Mouse (Mus musculus) adrenal gland, adult (tissue): ENCODE measurements around the gene Ube2g2.
A peak's percentile ranks its signal among the peaks of the same experiment; 100 is the strongest.

Experiments
- DNase-seq, 2 experiments: peaks; one replicate each; pipeline ENCODE4 v3.0.0; 2022 to 2023; ENCODE audit warnings: low spot score in 1 of 2; ENCODE audit not compliant: inconsistent age in 2 of 2

Gene Ube2g2

GRCm38 (mm10) chr10:77622055-77622988 is at the start of gene Ube2g2:
Gene Ube2g2, plus strand, starts transcription at chr10:77622275.
- peak; percentile 96 to 98 for DNase-seq

GRCm38 (mm10) chr10:77573162-77573561 is 48.9 kb upstream of the Ube2g2 start:
- no peak for DNase-seq

- DNase-seq: no peak
Measured at GRCm38 (mm10) chr10:77580027-77580920, 41.8 kb upstream of the Ube2g2 start.

DNA sequence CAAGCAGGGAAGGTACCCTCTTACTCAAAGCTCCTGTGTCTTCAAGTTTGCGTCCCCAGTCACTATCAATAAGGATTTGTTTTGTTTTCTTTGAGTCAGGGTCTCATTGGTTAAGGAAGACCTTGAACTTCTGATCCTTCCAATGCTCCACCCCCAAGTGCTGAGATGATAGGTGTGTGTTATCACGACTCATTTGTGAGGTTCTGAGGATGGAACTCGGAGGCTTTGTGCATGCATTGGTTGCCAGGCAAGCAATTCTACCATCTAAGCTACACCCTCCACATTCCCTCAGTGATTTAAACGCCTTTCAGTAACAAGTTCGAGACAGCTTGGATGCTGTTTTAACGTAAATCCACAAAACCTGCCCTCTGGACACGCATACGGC is 41.1 kb upstream of the Ube2g2 start:
- DNase-seq: no peak

GRCm38 (mm10) chr10:77581408-77582284 is 40.4 kb upstream of the Ube2g2 start, which contains the start of gene Pttg1ip:
Gene Pttg1ip, plus strand, starts transcription at chr10:77581720.
- peak; percentile 98 for DNase-seq

- DNase-seq: peak in 1 of 2 experiments; percentile 34
Measured at GRCm38 (mm10) chr10:77582285-77582618, 39.8 kb upstream of the Ube2g2 start.

DNA sequence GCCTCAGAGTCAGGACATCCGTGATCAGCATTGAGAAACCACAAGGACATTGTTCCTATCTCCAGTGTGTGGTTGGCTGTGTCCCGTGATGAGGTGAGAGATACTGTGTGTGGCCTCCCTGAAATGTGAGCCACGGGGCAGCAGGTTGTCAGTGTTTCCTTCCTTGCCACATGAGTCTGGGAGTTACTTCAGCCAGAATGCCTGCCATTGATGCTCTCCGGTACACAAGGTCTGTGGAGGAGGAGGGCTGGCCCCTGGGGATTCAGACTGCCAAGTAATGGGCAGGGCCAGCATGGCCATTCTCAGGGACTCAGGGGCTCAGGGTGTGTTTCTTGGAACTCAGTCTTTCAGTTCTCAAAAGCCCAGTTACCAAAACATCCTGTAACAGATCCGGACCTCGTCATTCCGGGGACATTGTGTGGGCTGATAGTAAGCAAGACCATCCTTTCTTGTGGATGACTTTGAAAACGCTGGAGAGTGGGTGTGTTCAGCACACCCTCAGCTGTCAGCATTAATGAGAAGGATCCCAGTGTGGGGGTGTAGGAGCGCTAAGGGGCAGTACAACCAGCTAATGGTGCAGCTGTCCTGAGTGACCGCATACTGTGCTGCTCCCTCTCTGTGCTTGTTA is 38.2 kb upstream of the Ube2g2 start:
- peak; percentile 50 to 72 for DNase-seq

GRCm38 (mm10) chr10:77586637-77587036 is 35.4 kb upstream of the Ube2g2 start:
- DNase-seq: no peak

DNA sequence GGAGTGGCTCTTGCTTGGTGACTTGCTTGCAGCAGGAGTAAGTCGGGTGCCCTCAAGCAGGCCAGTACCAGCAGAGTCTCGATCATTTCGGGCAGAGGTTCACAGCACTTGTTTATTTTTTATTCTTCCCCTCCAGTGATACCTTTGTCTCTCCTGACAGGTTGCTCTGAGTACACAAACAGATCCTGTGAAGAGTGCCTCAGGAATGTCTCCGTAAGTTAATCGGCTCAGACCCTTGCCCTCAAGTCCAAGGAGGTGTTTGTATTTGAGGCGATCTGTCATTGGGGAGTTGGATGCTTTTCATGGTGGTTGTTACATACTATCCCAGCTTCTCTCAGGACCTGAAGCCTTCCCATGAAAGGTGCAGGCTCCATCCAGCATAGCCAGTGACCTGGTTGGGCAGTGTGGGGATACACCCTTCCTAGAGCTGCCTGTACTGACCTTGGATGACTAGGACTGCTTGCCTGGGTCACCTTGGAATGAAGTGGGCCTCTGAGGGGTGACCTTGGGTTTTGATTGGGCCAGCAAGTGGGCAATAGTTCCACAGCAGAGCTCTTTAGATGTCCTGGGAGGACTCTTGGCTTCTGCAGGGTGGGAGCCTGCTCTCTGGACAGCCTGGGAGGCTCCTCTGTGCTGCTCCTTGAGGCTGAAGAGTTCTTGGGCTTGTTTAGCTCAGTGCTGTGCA is 34.8 kb upstream of the Ube2g2 start:
- peak in 1 of 2 experiments; percentile 73 for DNase-seq

DNA sequence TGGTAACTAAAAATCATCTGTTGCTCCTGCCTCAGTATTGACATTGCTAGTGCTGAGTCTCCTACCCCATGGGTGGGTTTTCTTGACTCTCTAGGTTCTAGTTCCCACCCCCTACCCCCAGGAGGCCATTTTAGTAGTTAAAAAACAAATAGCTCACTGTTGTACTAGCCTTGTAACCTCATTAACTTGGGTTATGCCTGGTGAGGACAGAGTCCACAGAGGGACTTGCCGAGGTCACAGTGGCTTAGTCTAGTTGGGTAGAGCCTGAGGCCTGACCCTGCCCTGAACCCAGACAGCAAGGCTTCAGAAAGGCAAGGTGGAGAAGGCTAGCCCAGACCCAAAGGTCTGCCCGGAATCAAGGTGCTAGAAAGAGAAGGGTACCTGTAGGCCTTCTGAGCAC is 34.0 kb upstream of the Ube2g2 start:
- no peak for DNase-seq

- DNase-seq: no peak
Measured at GRCm38 (mm10) chr10:77589117-77589516, 33.0 kb upstream of the Ube2g2 start.

DNA sequence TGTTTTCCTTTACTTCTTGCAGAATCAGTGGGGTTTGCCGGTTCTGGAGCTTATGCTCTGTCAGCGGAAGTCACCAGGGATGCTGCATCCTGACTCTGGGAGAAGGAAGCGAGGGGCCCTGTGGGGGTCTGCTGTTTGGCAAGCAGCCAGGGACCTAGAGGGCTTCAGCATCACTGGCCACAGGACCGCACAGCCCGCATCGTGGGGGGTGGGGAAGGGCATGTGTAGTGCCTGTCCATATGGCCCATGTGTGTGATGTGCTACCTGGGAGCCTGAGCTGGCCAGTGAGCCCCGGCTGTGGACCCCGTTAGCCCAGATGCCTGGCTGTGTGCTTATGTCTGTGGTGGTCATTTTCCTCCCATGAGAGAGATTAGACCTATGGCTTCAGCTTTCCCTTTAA is 32.3 kb upstream of the Ube2g2 start:
- no peak for DNase-seq

- DNase-seq: peak; percentile 49 to 71
Measured at GRCm38 (mm10) chr10:77590812-77591211, 31.3 kb upstream of the Ube2g2 start.

DNA sequence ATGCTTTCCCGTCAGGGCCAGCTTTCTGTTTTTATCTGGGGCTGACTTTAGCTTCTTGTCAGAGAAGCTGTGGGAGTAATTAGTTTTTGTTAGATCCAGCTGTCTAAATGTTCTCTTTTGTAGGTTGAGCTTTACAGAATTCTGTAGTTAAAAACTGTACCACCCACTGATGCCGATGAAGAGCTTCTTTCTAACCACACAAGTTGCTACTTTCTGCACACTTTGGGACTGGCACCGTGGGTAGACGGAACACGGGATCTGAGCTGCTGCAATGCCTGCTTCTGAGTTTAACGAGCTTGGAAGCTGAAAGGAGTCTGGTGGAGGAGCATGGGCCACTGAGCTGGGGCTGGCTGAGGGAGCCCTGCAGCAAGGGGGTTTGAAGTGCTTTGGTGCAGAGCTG is 30.5 kb upstream of the Ube2g2 start:
- no peak for DNase-seq

GRCm38 (mm10) chr10:77596060-77596459 is 26.0 kb upstream of the Ube2g2 start:
- DNase-seq: no peak

GRCm38 (mm10) chr10:77603021-77603420 is 19.1 kb upstream of the Ube2g2 start:
- DNase-seq: no peak

GRCm38 (mm10) chr10:77604111-77604510 is 18.0 kb upstream of the Ube2g2 start:
- DNase-seq: no peak

DNA sequence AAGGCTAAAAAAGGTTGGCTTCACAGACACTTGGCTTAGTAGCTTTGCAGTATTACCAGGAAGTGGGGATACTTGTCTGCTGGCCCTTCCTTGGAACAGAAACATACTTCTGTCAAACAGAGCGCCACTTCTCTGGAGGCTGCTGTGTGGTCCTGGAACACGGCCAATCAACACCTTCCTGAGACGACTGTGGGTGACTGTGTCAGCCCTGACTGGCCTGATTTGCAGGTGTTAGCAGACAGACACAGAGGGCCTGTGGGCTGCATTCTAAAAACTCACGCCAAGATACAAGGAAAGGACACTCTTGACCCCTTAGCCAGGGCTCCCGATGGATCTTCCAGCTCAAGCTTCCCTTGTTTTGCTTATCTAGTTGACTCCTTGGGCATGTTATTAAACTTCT is 17.1 kb upstream of the Ube2g2 start:
- peak; percentile 39 to 65 for DNase-seq

GRCm38 (mm10) chr10:77605368-77605767 is 16.7 kb upstream of the Ube2g2 start:
- DNase-seq: peak in 1 of 2 experiments; percentile 26
